Mouse (Mus musculus): Measurements from ENCODE around the gene Dok1. TPM values are rescaled to one million over a fixed set of nuclear protein-coding genes. Genes with fewer than 3 reads are reported as not detected.

Dok1 gene
- polyA plus RNA-seq, 1 experiment from 2014 or later, result 15.7 TPM

DNA sequence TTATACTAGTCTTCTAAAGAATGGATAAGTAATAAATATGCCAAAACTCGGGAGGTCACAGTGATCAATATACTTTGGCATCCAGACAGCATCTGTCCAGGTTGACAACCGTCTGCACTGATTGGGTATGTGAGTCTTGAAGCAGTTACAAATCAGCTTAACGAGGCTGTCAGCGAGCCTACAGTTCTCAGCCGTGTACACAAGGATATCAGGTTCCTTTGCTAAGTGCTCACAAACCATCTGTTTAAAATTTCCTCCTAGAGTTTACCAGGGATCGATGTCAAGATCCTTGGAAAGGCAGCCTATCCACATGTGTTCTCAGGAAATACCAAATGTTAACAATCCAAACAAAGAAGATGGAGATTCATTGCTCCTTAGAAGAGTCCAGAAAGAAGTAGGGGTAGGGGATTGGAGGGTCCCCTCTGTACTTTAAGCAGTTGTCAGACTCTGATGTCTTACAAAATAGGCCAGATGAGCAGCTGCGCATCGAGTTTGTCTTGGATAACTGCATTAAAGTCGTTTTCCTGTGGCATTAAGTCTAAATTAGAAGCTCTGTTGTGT, 45.8 kb downstream of the Dok1 start:
- no peaks in the 10 kb centered on the region for H3K27me3 ChIP-seq (ENCODE audit: control insufficient read depth, insufficient read depth, low read depth, low read length)
- H3K9me3 ChIP-seq (replicated peaks; ENCODE audit: control insufficient read depth, low read length), result no peaks in the 10 kb centered on the region
- no peak overlapping the region for H3K4me3 ChIP-seq (ENCODE audit: low read depth, low read length)
- H3K9ac ChIP-seq (ENCODE audit: low read depth, low read length), result no peak overlapping the region
- 53% methylated on average over 9 of the region's 9 CpGs for WGBS (ENCODE audit: insufficient replicate concordance)
- ATAC-seq (ENCODE audit: low read depth), result no peak
- no peaks in the 10 kb centered on the region for H3K36me3 ChIP-seq (ENCODE audit: control insufficient read depth, insufficient read depth)
- H3K27ac ChIP-seq (ENCODE audit: low read length), result no peak overlapping the region
- no peak overlapping the region for H3K4me2 ChIP-seq (ENCODE audit: low read depth, low read length)
- no peaks in the 10 kb centered on the region for H3K4me1 ChIP-seq (ENCODE audit: control insufficient read depth, low read depth, low read length)

Small RNAs within 50 kb of the gene (microRNA-seq; reads per million reads assigned to microRNA genes)
- gene Mir7040, result not detected

Other genes starting within 250 kb of the Dok1 start
- gene Sema4f, start 93.7 kb downstream of the Dok1 start, polyA plus RNA-seq (2015; fragmentation: Nextera tagmentation; extraction: Ambion mirVana), result 0.06 and 0.11 TPM in 2 replicates
- gene M1ap, start 86.6 kb downstream of the Dok1 start, polyA plus RNA-seq (2015; fragmentation: Nextera tagmentation; extraction: Ambion mirVana), result 11.6 and 12.7 TPM in 2 replicates
- gene Loxl3, start 702 bp upstream of the Dok1 start, polyA plus RNA-seq (2015; fragmentation: Nextera tagmentation; extraction: Ambion mirVana), result 1.9 and 2.1 TPM in 2 replicates
- 180 and 190 TPM in 2 replicates for gene Aup1, start 21.1 kb upstream of the Dok1 start, polyA plus RNA-seq (2015; fragmentation: Nextera tagmentation; extraction: Ambion mirVana)
- gene Htra2, start 21.8 kb upstream of the Dok1 start, polyA plus RNA-seq (2015; fragmentation: Nextera tagmentation; extraction: Ambion mirVana), result 72.0 and 72.4 TPM in 2 replicates
- gene Dqx1, start 24.4 kb upstream of the Dok1 start, polyA plus RNA-seq (2015; fragmentation: Nextera tagmentation; extraction: Ambion mirVana), result 9.0 and 9.3 TPM in 2 replicates
- gene Tlx2, start 36.8 kb upstream of the Dok1 start, polyA plus RNA-seq (2015; fragmentation: Nextera tagmentation; extraction: Ambion mirVana), result not detected in 2 replicates
- 15.6 and 17.1 TPM in 2 replicates for gene Pcgf1, start 44.4 kb upstream of the Dok1 start, polyA plus RNA-seq (2015; fragmentation: Nextera tagmentation; extraction: Ambion mirVana)
- gene Lbx2, start 52.9 kb upstream of the Dok1 start, polyA plus RNA-seq (2015; fragmentation: Nextera tagmentation; extraction: Ambion mirVana), result 0.25 and 0.48 TPM in 2 replicates
- gene Ccdc142, start 68.1 kb upstream of the Dok1 start, polyA plus RNA-seq (2015; fragmentation: Nextera tagmentation; extraction: Ambion mirVana), result 0.59 and 1.1 TPM in 2 replicates
- gene Gm42688, start 68.1 kb upstream of the Dok1 start, polyA plus RNA-seq (2015; fragmentation: Nextera tagmentation; extraction: Ambion mirVana), result 0.81 and 1.1 TPM in 2 replicates
- gene Mrpl53, start 75.6 kb upstream of the Dok1 start, polyA plus RNA-seq (2015; fragmentation: Nextera tagmentation; extraction: Ambion mirVana), result 66.1 and 73.4 TPM in 2 replicates
- 4.5 and 6.8 TPM in 2 replicates for gene Mogs, start 82.0 kb upstream of the Dok1 start, polyA plus RNA-seq (2015; fragmentation: Nextera tagmentation; extraction: Ambion mirVana)
- gene Wbp1, start 88.1 kb upstream of the Dok1 start, polyA plus RNA-seq (2015; fragmentation: Nextera tagmentation; extraction: Ambion mirVana), result 27.2 and 28.3 TPM in 2 replicates
- 4.1 and 5.2 TPM in 2 replicates for gene Ino80b, start 92.0 kb upstream of the Dok1 start, polyA plus RNA-seq (2015; fragmentation: Nextera tagmentation; extraction: Ambion mirVana)
- 16.1 and 16.4 TPM in 2 replicates for gene Rtkn, start 102.0 kb upstream of the Dok1 start, polyA plus RNA-seq (2015; fragmentation: Nextera tagmentation; extraction: Ambion mirVana)
- 0.39 and 0.85 TPM in 2 replicates for gene Wdr54, start 122.9 kb upstream of the Dok1 start, polyA plus RNA-seq (2015; fragmentation: Nextera tagmentation; extraction: Ambion mirVana)
- gene 1700003E16Rik, start 122.9 kb upstream of the Dok1 start, polyA plus RNA-seq (2015; fragmentation: Nextera tagmentation; extraction: Ambion mirVana), result 0.15 and 0.30 TPM in 2 replicates
- gene Dctn1, start 132.4 kb upstream of the Dok1 start, polyA plus RNA-seq (2015; fragmentation: Nextera tagmentation; extraction: Ambion mirVana), result 23.0 and 26.9 TPM in 2 replicates
- gene Slc4a5, start 186.4 kb upstream of the Dok1 start, polyA plus RNA-seq (2015; fragmentation: Nextera tagmentation; extraction: Ambion mirVana), result 0.89 and 0.93 TPM in 2 replicates